Mouse (Mus musculus) natural killer cell, adult 2 months (primary cell): Measurements from ENCODE around the gene Slc45a1.
"Not testable (repeated sequence)": the region's sequence is repeated elsewhere in the genome, so short reads cannot be mapped to it uniquely, and the experiment has no call there.

ENCODE experiments used
- DNase-seq, 2 experiments: peaks; one replicate each; pipeline ENCODE4 v3.0.0; 2022; ENCODE audit warnings: low spot score in 2 of 2

Slc45a1 gene

GRCm38 (mm10) chr4:150605804-150606203 lies 46.2 kb downstream of the Slc45a1 start:
- DNase-seq = no peak

- DNase-seq = no peak
These were observed 48.5 kb downstream of the Slc45a1 start for GRCm38 (mm10) chr4:150603366-150604061.

- no peak for DNase-seq
These were observed 50.5 kb downstream of the Slc45a1 start for GRCm38 (mm10) chr4:150601489-150601888.

GRCm38 (mm10) chr4:150600503-150600902 lies 51.5 kb downstream of the Slc45a1 start:
- DNase-seq = not testable (repeated sequence)

- DNase-seq = no peak
These were observed 52.6 kb downstream of the Slc45a1 start for GRCm38 (mm10) chr4:150599119-150599992.

GRCm38 (mm10) chr4:150598686-150599085 lies 53.3 kb downstream of the Slc45a1 start:
- DNase-seq = no peak

- peak; percentile 14 to 16 for DNase-seq
These were observed 56.0 kb downstream of the Slc45a1 start for GRCm38 (mm10) chr4:150595991-150596390.

GRCm38 (mm10) chr4:150595071-150595470 lies 56.9 kb downstream of the Slc45a1 start:
- no peak for DNase-seq

- DNase-seq = no peak
These were observed 57.6 kb downstream of the Slc45a1 start for GRCm38 (mm10) chr4:150594298-150594829.

- no peak for DNase-seq
These were observed 58.3 kb downstream of the Slc45a1 start for GRCm38 (mm10) chr4:150593473-150594217.

- no peak for DNase-seq
These were observed 59.9 kb downstream of the Slc45a1 start for GRCm38 (mm10) chr4:150592087-150592486.

- no peak for DNase-seq
These were observed 60.4 kb downstream of the Slc45a1 start for GRCm38 (mm10) chr4:150591602-150592001.

GRCm38 (mm10) chr4:150590621-150591282 lies 61.2 kb downstream of the Slc45a1 start:
- DNase-seq = no peak

- DNase-seq = no peak
These were observed 63.7 kb downstream of the Slc45a1 start for GRCm38 (mm10) chr4:150588300-150588621.

GRCm38 (mm10) chr4:150587597-150588299 lies 64.2 kb downstream of the Slc45a1 start:
- DNase-seq = no peak

GRCm38 (mm10) chr4:150586275-150586674 lies 65.7 kb downstream of the Slc45a1 start:
- DNase-seq = no peak

GRCm38 (mm10) chr4:150585800-150586199 lies 66.2 kb downstream of the Slc45a1 start:
- DNase-seq = no peak

GRCm38 (mm10) chr4:150583777-150584135 lies 68.2 kb downstream of the Slc45a1 start:
- no peak for DNase-seq

GRCm38 (mm10) chr4:150582966-150583776 lies 68.8 kb downstream of the Slc45a1 start:
- DNase-seq = peak in 1 of 2 experiments; percentile 26
